In genomic region chr19:26603906-26604754, GRCm38 (mm10) we compare ENCODE assay signal across 8 mouse cellular contexts. TPM values are rescaled to one million over a fixed set of nuclear protein-coding genes. Genes with fewer than 3 reads are reported as not detected.
DNase-seq lines count a peak whose midpoint lies in the region; ATAC-seq and TF ChIP-seq lines count a peak whose summit lies in the region.

No protein-coding gene starts in this region.

- no peaks in the 10 kb centered on the region for H3K9me3 ChIP-seq in heart, embryonic 16.5 days (replicated peaks; ENCODE audit: control insufficient read depth, low read length)
- no peaks in the 10 kb centered on the region for H3K9me3 ChIP-seq in forebrain, postnatal 0 days (ENCODE audit: low read length)
- no peaks in the 10 kb centered on the region for H3K9me3 ChIP-seq in limb, embryonic 12.5 days
- no peaks in the 10 kb centered on the region for H3K9me3 ChIP-seq in neural tube, embryonic 11.5 days (ENCODE audit: control insufficient read depth, low read length)

- no peaks in the 10 kb centered on the region for H3K36me3 ChIP-seq in heart, embryonic 16.5 days (ENCODE audit: control insufficient read depth, insufficient read depth)
- H3K36me3 ChIP-seq in forebrain, postnatal 0 days (ENCODE audit: insufficient read depth), result no peaks in the 10 kb centered on the region
- H3K36me3 ChIP-seq in limb, embryonic 12.5 days, result no peaks in the 10 kb centered on the region
- H3K36me3 ChIP-seq in neural tube, embryonic 11.5 days (ENCODE audit: control insufficient read depth, insufficient read depth, low read length), result no peaks in the 10 kb centered on the region

- H3K27me3 ChIP-seq in heart, embryonic 16.5 days (ENCODE audit: control insufficient read depth, insufficient read depth, low read length), result no peaks in the 10 kb centered on the region
- no peaks in the 10 kb centered on the region for H3K27me3 ChIP-seq in forebrain, postnatal 0 days (ENCODE audit: insufficient read depth, low read length)
- peaks cover 8% of the 10 kb centered on the region; the same call in 1 of the 2 replicates for H3K27me3 ChIP-seq in limb, embryonic 12.5 days
- H3K27me3 ChIP-seq in neural tube, embryonic 11.5 days (ENCODE audit: control insufficient read depth, insufficient read depth, low read length), result peaks cover 25% of the 10 kb centered on the region

- no peak for TF ChIP-seq CTCF in forebrain, postnatal 0 days (IDR thresholded peaks at IDR 0.05; ENCODE audit: low read depth)

- H3K4me2 ChIP-seq in heart, embryonic 16.5 days (ENCODE audit: low read depth, low read length), result peak overlapping the region; percentile 66
- H3K4me2 ChIP-seq in forebrain, postnatal 0 days (ENCODE audit: low read depth), result peak overlapping the region; percentile 96
- H3K4me2 ChIP-seq in limb, embryonic 12.5 days, result peak overlapping the region; percentile 99
- H3K4me2 ChIP-seq in neural tube, embryonic 11.5 days (ENCODE audit: low read depth), result peak overlapping the region; percentile 100

- H3K4me3 ChIP-seq in heart, embryonic 16.5 days (ENCODE audit: low read length), result peak overlapping the region; percentile 82
- H3K4me3 ChIP-seq in forebrain, postnatal 0 days (ENCODE audit: low read depth, low read length), result peak overlapping the region; percentile 63
- peak overlapping the region; percentile 74 for H3K4me3 ChIP-seq in limb, embryonic 12.5 days (replicated peaks)
- peak overlapping the region; percentile 48 for H3K4me3 ChIP-seq in neural tube, embryonic 11.5 days (ENCODE audit: low read depth, low read length)

- peak overlapping the region; percentile 96 for H3K27ac ChIP-seq in heart, embryonic 16.5 days (ENCODE audit: low read length)
- H3K27ac ChIP-seq in forebrain, postnatal 0 days (ENCODE audit: low read depth, low read length), result peak overlapping the region; percentile 97
- H3K27ac ChIP-seq in limb, embryonic 12.5 days, result peak overlapping the region; percentile 95
- no peak overlapping the region for H3K27ac ChIP-seq in neural tube, embryonic 11.5 days (ENCODE audit: low read depth, low read length)

- peak overlapping the region; percentile 74 for H3K9ac ChIP-seq in heart, embryonic 16.5 days (ENCODE audit: low read length)
- H3K9ac ChIP-seq in forebrain, postnatal 0 days, result peak overlapping the region; percentile 71
- peak overlapping the region; percentile 84 for H3K9ac ChIP-seq in limb, embryonic 12.5 days (replicated peaks)
- peak overlapping the region; percentile 36 for H3K9ac ChIP-seq in neural tube, embryonic 11.5 days (ENCODE audit: low read length)

- 1% methylated on average over 36 of the region's 36 CpGs for WGBS in heart, embryonic 16.5 days
- 4% methylated on average over 36 of the region's 36 CpGs for WGBS in forebrain, postnatal 0 days
- under 1% methylated on average over 36 of the region's 36 CpGs for WGBS in limb, embryonic 12.5 days
- WGBS in neural tube, embryonic 11.5 days, result 3% methylated on average over 36 of the region's 36 CpGs

- H3K4me1 ChIP-seq in heart, embryonic 16.5 days (ENCODE audit: control insufficient read depth, insufficient read depth, low read length), result peaks cover 13% of the 10 kb centered on the region
- peaks cover 4% of the 10 kb centered on the region for H3K4me1 ChIP-seq in forebrain, postnatal 0 days (ENCODE audit: insufficient read depth)
- peaks cover 28% of the 10 kb centered on the region for H3K4me1 ChIP-seq in limb, embryonic 12.5 days (replicated peaks)
- H3K4me1 ChIP-seq in neural tube, embryonic 11.5 days (ENCODE audit: control insufficient read depth, insufficient read depth, low read length), result peaks cover 14% of the 10 kb centered on the region

- DNase-seq in heart, adult 8-10 months (ENCODE audit: low spot score), result no peak
- peak; percentile 3 for DNase-seq in T-cell, adult 2 months (ENCODE audit: low spot score)
- no peak for DNase-seq in forebrain, postnatal 0 days
- peak; percentile 12 for DNase-seq in neural tube, embryonic 11.5 days (ENCODE audit: low spot score)
- DNase-seq in left cerebral cortex, adult 8-10 months (ENCODE audit: low spot score in 2 of 2), result no peak
- DNase-seq in MN1 (ENCODE audit: low spot score), result no peak

- ATAC-seq in heart, embryonic 16.5 days (replicated peaks; ENCODE audit: extremely low read depth, insufficient read depth, low FRiP score), result peak; percentile 53
- peak; percentile 65 for ATAC-seq in forebrain, postnatal 0 days
- ATAC-seq in limb, embryonic 12.5 days (ENCODE audit: insufficient number of reproducible peaks, insufficient read depth, low FRiP score, low TSS enrichment, low read depth), result peak; percentile 56
- peak; percentile 37; the same call in 1 of the 2 replicates for ATAC-seq in neural tube, embryonic 11.5 days (ENCODE audit: insufficient read depth, low FRiP score, low TSS enrichment)

RNA-seq across cellular contexts. Expression of gene Smarca2, which starts 0.7 kb away (rescaled TPM):
- 29.6 and 31.9 TPM in 2 replicates for polyA plus RNA-seq in heart, embryonic 16.5 days (2015; fragmentation: Nextera tagmentation; extraction: Ambion mirVana)
- total RNA-seq in heart, adult 8-10 months (2022), result 10 to 100 TPM; 78.3 to 92.2 (median 79.8) TPM
- total RNA-seq in forebrain, postnatal 0 days (2014; rRNA removed), result 162 and 192 TPM in 2 replicates
- polyA plus RNA-seq in forebrain, postnatal 0 days (2015; fragmentation: Nextera tagmentation; extraction: Ambion mirVana), result 66.6 and 135 TPM in 2 replicates
- polyA plus RNA-seq in limb, embryonic 12.5 days (2016; fragmentation: Nextera tagmentation; extraction: Ambion mirVana), result 72.0 and 79.4 TPM in 2 replicates
- polyA plus RNA-seq in neural tube, embryonic 11.5 days (2014; fragmentation: Nextera tagmentation; extraction: Ambion mirVana), result 26.1 and 28.6 TPM in 2 replicates
- total RNA-seq in left cerebral cortex, adult 8-10 months (2022), result 100 to 1,000 TPM; 241 to 319 (median 271) TPM

Comparison
In these comparisons a context has a peak if more than half of its experiments do, and no peak if none do; other contexts are left out.
1. DNase-seq: peak in T-cell, adult 2 months (single experiment) and neural tube, embryonic 11.5 days (single experiment); none in heart, adult 8-10 months (single experiment), forebrain, postnatal 0 days (single experiment), left cerebral cortex, adult 8-10 months (0 of 2) and MN1 (single experiment).
2. Peak in every context shown above with its lines, with median percentiles within 50 percentile points of each other: ATAC-seq, H3K4me2 ChIP-seq, H3K4me3 ChIP-seq and H3K9ac ChIP-seq.